Mouse (Mus musculus) hindbrain, embryonic 14.5 days (tissue): ENCODE measurements around the gene Lrrc36. TPM values are rescaled to one million over a fixed set of nuclear protein-coding genes. Genes with fewer than 3 reads are reported as not detected.

Source experiments
- ATAC-seq: fragments of 200-750 bp; cut with Nextera tagmentation; 2 replicates; pipeline ENCODE4 v1.8.0; 2017; ENCODE audit warnings: moderate number of reproducible peaks, mild to moderate bottlenecking, moderate TSS enrichment, moderate library complexity; ENCODE audit not compliant: low FRiP score
- DNase-seq: peaks from one replicate; pipeline ENCODE4 v3.0.0-alpha.2; 2015; ENCODE audit warnings: low spot score
- H3K27ac ChIP-seq: fragments of 300-500 bp; sonication (generic); 2 replicates; pipeline ENCODE4 v1.5.1; 2014; ENCODE audit warnings: mild to moderate bottlenecking, moderate library complexity
- H3K27me3 ChIP-seq: fragments of 300-500 bp; sonication (generic); 2 replicates; pipeline ENCODE4 v1.6.1; 2014; ENCODE audit warnings: mild to moderate bottlenecking, low read length, mixed read lengths; ENCODE audit not compliant: control insufficient read depth, insufficient read depth
- H3K36me3 ChIP-seq: fragments of 300-500 bp; sonication (generic); replicated peaks from 2 replicates; pipeline ENCODE4 v1.6.1; 2014; ENCODE audit not compliant: control insufficient read depth, insufficient read depth
- H3K4me1 ChIP-seq: fragments of 300-500 bp; sonication (generic); replicated peaks from 2 replicates; pipeline ENCODE4 v1.6.1; 2014; ENCODE audit warnings: antibody characterized with exemption, low read length, mixed read lengths; ENCODE audit not compliant: control insufficient read depth, insufficient read depth
- H3K4me2 ChIP-seq: fragments of 300-500 bp; sonication (generic); replicated peaks from 2 replicates; pipeline ENCODE4 v1.6.1; 2014; ENCODE audit warnings: mild to moderate bottlenecking, moderate library complexity
- H3K4me3 ChIP-seq: fragments of 300-500 bp; sonication (generic); replicated peaks from 2 replicates; pipeline ENCODE4 v1.5.1; 2014; ENCODE audit warnings: mild to moderate bottlenecking, low read length
- H3K9ac ChIP-seq: fragments of 300-500 bp; sonication (generic); 2 replicates; pipeline ENCODE4 v1.6.1; 2014
- H3K9me3 ChIP-seq: fragments of 300-500 bp; sonication (generic); 2 replicates; pipeline ENCODE4 v1.6.1; 2016; ENCODE audit warnings: low read length; ENCODE audit not compliant: control insufficient read depth
- WGBS: fragments of 180-500 bp; shearing (Covaris S2); extraction: QIAGEN DNeasy Blood & Tissue Kit; methylation state at CpG from one replicate; pipeline ENCODE4 v1.1.7; 2014; 5-methylcytosine and 5-hydroxymethylcytosine counted together
- polyA plus RNA-seq: library from polyadenylated mRNA; unstranded; fragments of >200 nt; fragmentation: Nextera tagmentation; extraction: Ambion mirVana; gene quantifications from 2 replicates; pipeline ENCODE4 v1.2.1, GENCODE M21; 2014

Gene Lrrc36
- polyA plus RNA-seq, 1 experiment from 2014 or later, result 0.44 TPM

- Histone ChIP-seq H3K36me3 (peaks cover 12% of the 10 kb centered on the region), H3K27me3 (no peaks in the 10 kb centered on the region), H3K27ac (peak overlapping the region; percentile 79), H3K4me3 (no peak overlapping the region), H3K9me3 (no peaks in the 10 kb centered on the region), H3K9ac (no peak overlapping the region), H3K4me1 (peaks cover 50% of the 10 kb centered on the region), H3K4me2 (no peak overlapping the region)
- DNase-seq (no peak), ATAC-seq (no peak)
- 90% methylated on average over 27 of the region's 27 CpGs for WGBS
These were observed 54.8 kb downstream of the Lrrc36 start for GRCm38 (mm10) chr8:105468002-105468720.

GRCm38 (mm10) chr8:105469041-105469695 lies 55.8 kb downstream of the Lrrc36 start:
- Histone ChIP-seq H3K9ac (peak overlapping the region; percentile 67), H3K4me1 (peaks cover 50% of the 10 kb centered on the region)

DNA sequence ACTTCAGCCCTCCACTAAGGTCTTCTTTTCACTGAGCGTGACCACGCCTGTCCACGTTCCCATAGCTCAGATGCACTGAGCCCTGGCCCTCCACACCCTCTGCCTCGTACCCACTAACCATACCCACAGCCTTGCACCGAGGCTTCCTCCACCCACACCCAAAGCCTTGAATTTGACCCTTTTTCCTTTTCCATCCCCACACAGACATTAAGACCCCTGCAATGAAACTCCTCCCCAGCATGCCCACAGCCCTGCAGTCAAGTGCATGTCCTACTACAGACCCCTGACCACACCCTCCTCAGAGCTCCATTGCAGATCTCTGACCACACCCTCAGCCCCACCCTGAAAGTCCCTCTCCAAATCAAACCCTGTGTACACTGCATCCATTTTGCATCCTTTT lies 56.4 kb downstream of the Lrrc36 start:
- Histone ChIP-seq H3K27ac (peak overlapping the region; percentile 74), H3K9me3 (no peaks in the 10 kb centered on the region), H3K27me3 (no peaks in the 10 kb centered on the region), H3K4me2 (peak overlapping the region; percentile 63), H3K4me3 (peak overlapping the region; percentile 36), H3K4me1 (peaks cover 53% of the 10 kb centered on the region), H3K36me3 (peaks cover 12% of the 10 kb centered on the region), H3K9ac (peak overlapping the region; percentile 67)
- 79% methylated on average over 5 of the region's 5 CpGs for WGBS
- no peak for ATAC-seq
- DNase-seq, result no peak

More at GRCm38 (mm10) chr8:105469041-105469695, 55.8 kb downstream of the Lrrc36 start:
- Histone ChIP-seq H3K27me3 (no peaks in the 10 kb centered on the region), H3K4me2 (peak overlapping the region; percentile 63), H3K27ac (peak overlapping the region; percentile 74), H3K4me3 (peak overlapping the region; percentile 36), H3K36me3 (peaks cover 12% of the 10 kb centered on the region), H3K9me3 (no peaks in the 10 kb centered on the region)
- WGBS, result 9% methylated on average over 6 of the region's 6 CpGs
- peak; percentile 53 for DNase-seq
- peak; percentile 41 for ATAC-seq

GRCm38 (mm10) chr8:105470262-105470661 lies 56.9 kb downstream of the Lrrc36 start:
- Histone ChIP-seq H3K4me1 (peaks cover 57% of the 10 kb centered on the region), H3K4me3 (peak overlapping the region; percentile 36), H3K36me3 (peaks cover 12% of the 10 kb centered on the region), H3K27ac (peak overlapping the region; percentile 74), H3K4me2 (peak overlapping the region; percentile 63), H3K27me3 (no peaks in the 10 kb centered on the region), H3K9ac (peak overlapping the region; percentile 67), H3K9me3 (no peaks in the 10 kb centered on the region)
- DNase-seq (no peak), ATAC-seq (no peak)
- WGBS, result 56% methylated on average over 5 of the region's 5 CpGs

DNA sequence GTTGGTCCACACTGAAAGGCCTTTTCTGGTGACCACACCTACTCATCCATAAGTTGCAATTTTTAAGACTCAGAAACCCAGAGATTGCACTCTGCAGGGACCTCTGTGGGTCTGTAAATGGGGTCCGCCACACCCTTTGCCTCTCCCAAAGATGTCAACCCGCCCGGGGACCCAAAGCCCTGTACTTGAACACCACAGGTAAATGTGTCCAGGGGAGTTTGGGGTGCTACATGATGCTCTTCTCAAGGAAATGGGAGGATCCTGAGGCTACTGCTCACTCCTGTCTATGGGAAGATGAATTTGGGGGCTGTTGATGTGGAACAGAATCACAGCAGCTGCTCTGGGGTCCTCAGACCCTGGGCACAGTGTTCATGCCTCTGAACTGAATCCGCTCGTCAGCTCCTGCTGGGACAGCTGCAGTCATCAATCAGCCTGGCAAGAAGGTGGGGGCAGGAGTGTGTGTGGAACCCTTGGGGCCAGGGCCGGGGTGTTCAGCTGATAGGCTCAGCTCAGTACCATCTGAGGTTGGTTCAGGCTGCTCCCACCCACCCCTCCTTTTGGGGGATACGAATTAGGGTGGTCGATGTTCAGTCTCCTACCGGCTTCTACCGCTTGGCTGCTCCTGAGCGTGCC lies 57.4 kb downstream of the Lrrc36 start:
- WGBS, result 18% methylated on average over 11 of the region's 11 CpGs
- no peaks in the 10 kb centered on the region for H3K27me3 ChIP-seq
- peak overlapping the region; percentile 63 for H3K4me2 ChIP-seq
- peak overlapping the region; percentile 74 for H3K27ac ChIP-seq
- peaks cover 57% of the 10 kb centered on the region for H3K4me1 ChIP-seq
- DNase-seq (no peak), ATAC-seq (peak; percentile 72; the same call in 1 of the 2 replicates)
- peak overlapping the region; percentile 67 for H3K9ac ChIP-seq
- peaks cover 12% of the 10 kb centered on the region for H3K36me3 ChIP-seq
- H3K4me3 ChIP-seq, result peak overlapping the region; percentile 36
- no peaks in the 10 kb centered on the region for H3K9me3 ChIP-seq

DNA sequence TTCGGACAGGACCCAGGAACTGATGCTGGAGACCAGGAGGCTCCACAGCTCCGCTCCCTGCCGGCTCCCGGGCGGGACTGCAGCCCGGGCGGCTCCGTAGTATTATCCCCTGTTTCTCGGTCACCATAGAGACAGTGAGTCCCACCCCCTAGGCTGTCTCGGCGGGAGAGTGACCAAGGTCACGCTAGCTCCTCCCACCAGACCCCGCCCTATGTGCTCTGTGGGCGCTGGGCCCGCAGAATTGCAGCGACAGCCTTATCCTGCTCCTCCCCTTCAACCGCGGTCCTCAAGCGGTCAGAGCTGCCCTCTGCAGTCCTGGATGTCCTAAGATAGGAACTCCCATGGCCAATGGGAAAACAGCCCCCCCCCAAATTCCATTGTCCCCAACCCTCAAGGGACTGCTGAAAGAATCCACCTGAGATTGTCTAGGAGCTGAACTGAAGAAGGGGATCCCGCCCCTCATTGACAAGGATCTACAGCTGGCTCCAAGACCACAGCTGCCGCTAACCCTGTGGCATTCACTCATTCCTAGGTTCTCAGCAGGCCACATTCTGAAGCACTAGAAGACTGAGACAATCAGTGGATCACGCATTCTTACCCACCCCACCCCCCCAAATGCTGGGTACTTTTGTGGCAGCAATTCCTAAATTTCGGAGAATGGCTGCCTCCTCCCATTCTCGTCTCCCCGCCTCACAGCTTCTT lies 58.1 kb downstream of the Lrrc36 start, which contains the start of gene Tppp3:
TSS of gene Tppp3 (minus strand) at position 213 of the 702 bp plus-strand sequence.
- Histone ChIP-seq H3K4me3 (peak within 1 kb of the TSS; percentile 36), H3K36me3 (peaks cover 12% of the 10 kb centered on the region), H3K9me3 (no peaks in the 10 kb centered on the region), H3K4me2 (peak within 1 kb of the TSS; percentile 63), H3K9ac (peak within 1 kb of the TSS; percentile 67), H3K4me1 (peaks cover 52% of the 10 kb centered on the region), H3K27me3 (no peaks in the 10 kb centered on the region), H3K27ac (peak within 1 kb of the TSS; percentile 74)
- ATAC-seq, result peak; percentile 89
- peak; percentile 84 for DNase-seq
- WGBS, result 3% methylated on average over 25 of the region's 25 CpGs

DNA sequence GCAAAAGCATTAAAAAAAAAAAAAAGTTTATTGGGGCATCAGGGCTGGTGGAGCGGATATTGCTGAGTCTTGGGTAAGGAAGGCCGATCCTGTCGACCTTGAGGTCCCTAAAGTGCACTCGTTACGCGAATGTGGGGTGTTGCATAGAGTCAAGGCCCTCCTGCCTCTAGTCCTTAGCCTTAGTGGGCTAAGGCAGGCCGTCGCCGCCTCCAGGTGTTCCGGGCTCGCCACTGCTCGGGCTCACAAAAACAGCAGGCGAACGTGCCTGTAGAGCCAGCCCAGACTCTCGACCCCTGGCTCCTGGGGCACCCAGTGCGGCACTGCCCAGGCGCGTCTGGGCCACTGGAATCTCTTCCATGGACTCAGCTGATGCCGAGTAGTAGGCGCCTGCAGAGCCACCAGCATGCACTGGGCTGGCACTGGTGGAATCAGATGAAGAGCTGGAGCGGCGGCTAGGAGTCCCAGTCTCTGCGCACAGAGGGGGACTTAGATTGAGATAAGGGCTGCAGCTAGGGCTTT lies 59.1 kb downstream of the Lrrc36 start:
- 23% methylated on average over 23 of the region's 23 CpGs for WGBS
- Histone ChIP-seq H3K36me3 (peaks cover 5% of the 10 kb centered on the region), H3K4me1 (peaks cover 43% of the 10 kb centered on the region), H3K27me3 (no peaks in the 10 kb centered on the region), H3K9ac (no peak overlapping the region), H3K4me3 (no peak overlapping the region), H3K4me2 (no peak overlapping the region), H3K27ac (no peak overlapping the region), H3K9me3 (no peaks in the 10 kb centered on the region)
- DNase-seq (no peak), ATAC-seq (no peak)

DNA sequence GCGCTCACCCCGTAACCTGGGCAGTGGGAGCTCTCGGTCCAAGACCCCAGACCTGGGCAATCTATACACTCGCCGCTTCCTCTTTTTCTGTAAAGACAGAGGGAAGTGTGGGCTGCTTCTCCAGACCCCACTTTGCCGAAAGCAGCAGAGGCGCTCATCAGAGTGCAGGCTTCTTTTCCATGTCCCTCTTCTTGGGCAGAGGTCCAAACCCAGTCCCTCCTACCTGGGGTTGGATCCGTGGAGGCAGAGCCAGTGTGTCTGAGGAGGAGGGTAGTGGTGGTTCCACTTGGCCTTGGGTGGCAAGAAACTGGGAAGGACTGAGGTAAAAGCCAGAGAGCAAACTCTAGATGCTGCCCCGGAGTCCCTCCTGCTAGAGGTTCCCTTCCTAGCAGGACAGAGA lies 59.6 kb downstream of the Lrrc36 start:
- no peak for ATAC-seq

More for the DNA sequence above, 59.6 kb downstream of the Lrrc36 start:
- Histone ChIP-seq H3K9ac (no peak overlapping the region), H3K9me3 (no peaks in the 10 kb centered on the region), H3K36me3 (peaks cover 7% of the 10 kb centered on the region; the same call in 1 of the 2 replicates), H3K27me3 (no peaks in the 10 kb centered on the region), H3K4me3 (no peak overlapping the region), H3K4me2 (no peak overlapping the region), H3K4me1 (peaks cover 40% of the 10 kb centered on the region), H3K27ac (no peak overlapping the region)
- 57% methylated on average over 9 of the region's 9 CpGs for WGBS
- no peak for DNase-seq
